Mouse (Mus musculus) liver, embryonic 18 days (tissue): ENCODE measurements around the gene Cd53. TPM values are rescaled to one million over a fixed set of nuclear protein-coding genes. Genes with fewer than 3 reads are reported as not detected.

ENCODE experiments used
- polyA plus RNA-seq: library from polyadenylated mRNA; depleted of rRNA; stranded (reverse); fragments of >200 nt; gene quantifications from 2 replicates; pipeline ENCODE4 v1.2.3, GENCODE M21; 2012; rRNA removed

Cd53 gene
- polyA plus RNA-seq: 25.3 and 27.2 TPM in 2 replicates

GRCm38 (mm10) chr3:106789930-106790329, at the start of gene Cd53:
Gene Cd53, minus strand, starts transcription at chr3:106790149.

GRCm38 (mm10) chr3:106826187-106826586, 36.2 kb upstream of the Cd53 start, which contains the start of gene Olfr266:
Gene Olfr266, minus strand, starts transcription at chr3:106826287.

Other genes starting within 250 kb of the Cd53 start
- 47.0 and 56.6 TPM in 2 replicates for gene Dram2, start 242.4 kb downstream of the Cd53 start, polyA plus RNA-seq
- gene Cept1, start 242.3 kb downstream of the Cd53 start, polyA plus RNA-seq: 30.5 and 31.4 TPM in 2 replicates
- 4.8 and 4.9 TPM in 2 replicates for gene Lrif1, start 105.2 kb downstream of the Cd53 start, polyA plus RNA-seq
- not detected in 2 replicates for gene Olfr266, start 36.1 kb upstream of the Cd53 start, polyA plus RNA-seq
- 0.52 and 0.71 TPM in 2 replicates for gene Kcna3, start 246.0 kb upstream of the Cd53 start, polyA plus RNA-seq